Mouse (Mus musculus): ENCODE data around the gene Pex6.

GRCm38 (mm10) chr17:46734055-46734454 lies 22.8 kb downstream of the Pex6 start:
- no peak for TF ChIP-seq CEBPB (IDR thresholded peaks at IDR 0.05; ENCODE audit: insufficient read depth, poor library complexity, severe bottlenecking)
- TF ChIP-seq USF1 (IDR thresholded peaks at IDR 0.05; ENCODE audit: low read depth) = no peak
- no peak for TF ChIP-seq TCF12 (IDR thresholded peaks at IDR 0.05; ENCODE audit: insufficient read depth, poor library complexity, severe bottlenecking)
- no peak for TF ChIP-seq POLR2AphosphoS2 (IDR thresholded peaks at IDR 0.05; ENCODE audit: insufficient read length, low read depth)
- TF ChIP-seq POLR2A (IDR thresholded peaks at IDR 0.05; ENCODE audit: insufficient read length, low read depth) = no peak
- no peak for TF ChIP-seq MAX (IDR thresholded peaks at IDR 0.05; ENCODE audit: low read depth)
- no peak for TF ChIP-seq TCF3 (IDR thresholded peaks at IDR 0.05; ENCODE audit: insufficient read length, low read depth)
- no peak for TF ChIP-seq REST (IDR thresholded peaks at IDR 0.05; ENCODE audit: insufficient read depth, insufficient read length)
- no peak for TF ChIP-seq MYOD1 (IDR thresholded peaks at IDR 0.05; ENCODE audit: control insufficient read depth in 1 of 3, insufficient read length in 2 of 3, low read depth in 2 of 3)
- TF ChIP-seq MYOG (IDR thresholded peaks at IDR 0.05; ENCODE audit: control insufficient read depth in 1 of 3, insufficient read depth in 1 of 3, insufficient read length in 2 of 3, low read depth in 2 of 3) = no peak

Measured in myocyte (in vitro differentiated cells).